Mouse (Mus musculus) liver, embryonic 11.5 days (tissue): ENCODE data around the gene Tstd2. TPM values are rescaled to one million over a fixed set of nuclear protein-coding genes. Genes with fewer than 3 reads are reported as not detected.

Source experiments
- ATAC-seq: fragments of 200-750 bp; cut with Nextera tagmentation; replicated peaks from 2 replicates; pipeline ENCODE4 v1.8.0; 2017; ENCODE audit warnings: moderate number of reproducible peaks, mild to moderate bottlenecking, moderate TSS enrichment, moderate library complexity; ENCODE audit not compliant: low FRiP score
- DNase-seq: peaks from one replicate; pipeline ENCODE4 v3.0.0-alpha.2; 2017; ENCODE audit warnings: low spot score
- H3K27ac ChIP-seq: fragments of 300-500 bp; sonication (generic); 2 replicates; pipeline ENCODE4 v1.5.1; 2014; ENCODE audit warnings: mild to moderate bottlenecking, low read depth, low read length, control low read depth
- H3K27me3 ChIP-seq: fragments of 300-500 bp; sonication (generic); replicated peaks from 2 replicates; pipeline ENCODE4 v1.6.1; 2014; ENCODE audit warnings: low read length, mixed read lengths; ENCODE audit not compliant: control insufficient read depth, insufficient read depth
- H3K36me3 ChIP-seq: fragments of 300-500 bp; sonication (generic); 2 replicates; pipeline ENCODE4 v1.6.1; 2014; ENCODE audit warnings: mild to moderate bottlenecking, low read length, moderate library complexity, mixed read lengths; ENCODE audit not compliant: control insufficient read depth, insufficient read depth
- H3K4me1 ChIP-seq: fragments of 300-500 bp; sonication (generic); replicated peaks from 2 replicates; pipeline ENCODE4 v1.6.1; 2014; ENCODE audit warnings: low read length, mixed read lengths; ENCODE audit not compliant: control insufficient read depth, insufficient read depth
- H3K4me2 ChIP-seq: fragments of 300-500 bp; sonication (generic); 2 replicates; pipeline ENCODE4 v1.6.1; 2014; ENCODE audit warnings: mild to moderate bottlenecking, control low read depth, moderate library complexity
- H3K4me3 ChIP-seq: fragments of 300-500 bp; sonication (generic); 2 replicates; pipeline ENCODE4 v1.5.1; 2014; ENCODE audit warnings: low read depth, low read length, control low read depth
- H3K9ac ChIP-seq: fragments of 300-500 bp; sonication (generic); 2 replicates; pipeline ENCODE4 v1.6.1; 2014; ENCODE audit warnings: low read depth, low read length, control low read depth
- H3K9me3 ChIP-seq: fragments of 300-500 bp; sonication (generic); 2 replicates; pipeline ENCODE4 v1.6.1; 2016; ENCODE audit warnings: low read length, inconsistent platforms, mixed read lengths; ENCODE audit not compliant: control insufficient read depth
- whole genome bisulfite sequencing: fragments of 180-500 bp; shearing (Covaris S2); extraction: QIAGEN DNeasy Blood & Tissue Kit; methylation state at CpG from one replicate; pipeline ENCODE4 v1.1.7; 2014; 5-methylcytosine and 5-hydroxymethylcytosine counted together
- polyA plus RNA-seq: library from polyadenylated mRNA; unstranded; fragments of >200 nt; fragmentation: Nextera tagmentation; extraction: Ambion mirVana; gene quantifications from 2 replicates; pipeline ENCODE4 v1.2.1, GENCODE M21; 2014

Tstd2 gene
- polyA plus RNA-seq, 1 experiment from 2014 or later: 30.8 TPM

GRCm38 (mm10) chr4:46176313-46176712 is 37.8 kb upstream of the Tstd2 start:
- ATAC-seq (no peak), DNase-seq (no peak)
- Histone ChIP-seq H3K4me2 (no peak overlapping the region), H3K27ac (no peak overlapping the region), H3K4me3 (no peak overlapping the region), H3K9ac (no peak overlapping the region), H3K4me1 (no peaks in the 10 kb centered on the region), H3K36me3 (peaks cover 33% of the 10 kb centered on the region), H3K27me3 (no peaks in the 10 kb centered on the region), H3K9me3 (no peaks in the 10 kb centered on the region)
- 73% methylated on average over 4 of the region's 4 CpGs for WGBS

DNA sequence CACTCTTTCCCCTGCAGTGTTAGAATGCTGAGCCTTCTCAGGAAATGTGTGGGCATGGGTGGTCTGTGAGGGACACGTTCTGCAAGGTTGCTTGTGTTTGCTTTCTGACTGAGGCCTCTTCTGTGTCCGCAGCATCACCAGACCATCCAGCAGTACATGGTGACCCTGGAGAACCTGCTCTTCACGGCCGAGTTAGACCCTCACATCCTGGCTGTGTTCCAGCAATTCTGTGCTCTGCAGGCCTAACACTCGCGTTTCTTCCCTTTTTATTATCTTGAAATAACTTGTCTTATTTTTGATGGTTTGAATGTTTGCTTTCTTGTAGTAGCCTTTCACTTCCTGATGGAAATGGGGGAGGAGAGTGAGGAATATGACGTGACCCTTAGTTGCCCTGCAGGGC is 33.3 kb upstream of the Tstd2 start:
- H3K4me2 ChIP-seq: no peak overlapping the region
- no peaks in the 10 kb centered on the region for H3K9me3 ChIP-seq
- DNase-seq: no peak
- no peak overlapping the region for H3K9ac ChIP-seq
- WGBS: 91% methylated on average over 7 of the region's 7 CpGs
- ATAC-seq: no peak
- no peak overlapping the region for H3K4me3 ChIP-seq
- peaks cover 51% of the 10 kb centered on the region for H3K36me3 ChIP-seq
- H3K27ac ChIP-seq: no peak overlapping the region
- H3K27me3 ChIP-seq: no peaks in the 10 kb centered on the region
- H3K4me1 ChIP-seq: no peaks in the 10 kb centered on the region

DNA sequence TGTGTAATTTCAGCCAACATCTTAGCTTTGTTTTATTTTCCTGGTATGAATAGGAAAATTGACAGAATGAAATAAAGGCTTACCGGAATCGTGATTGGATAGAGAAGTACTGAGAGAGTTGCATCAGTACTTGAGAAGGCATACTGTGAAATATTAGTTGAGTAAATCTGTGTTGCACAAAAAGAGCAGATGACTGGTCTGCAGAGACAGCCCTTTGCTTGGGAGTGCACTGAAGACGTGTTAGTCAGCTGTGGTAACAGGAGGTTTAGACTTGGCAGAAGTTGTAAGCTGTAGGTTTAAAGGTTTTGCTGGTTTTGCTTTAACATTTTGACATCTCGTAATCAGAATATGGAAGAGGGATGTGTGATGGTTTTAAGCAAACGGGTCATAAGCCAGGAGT is 27.3 kb upstream of the Tstd2 start:
- WGBS: 91% methylated on average over 5 of the region's 5 CpGs
- Histone ChIP-seq H3K4me3 (no peak overlapping the region), H3K9ac (no peak overlapping the region), H3K4me2 (no peak overlapping the region), H3K27me3 (no peaks in the 10 kb centered on the region), H3K27ac (no peak overlapping the region), H3K9me3 (no peaks in the 10 kb centered on the region), H3K36me3 (peaks cover 42% of the 10 kb centered on the region), H3K4me1 (no peaks in the 10 kb centered on the region)
- DNase-seq: no peak
- ATAC-seq: no peak

DNA sequence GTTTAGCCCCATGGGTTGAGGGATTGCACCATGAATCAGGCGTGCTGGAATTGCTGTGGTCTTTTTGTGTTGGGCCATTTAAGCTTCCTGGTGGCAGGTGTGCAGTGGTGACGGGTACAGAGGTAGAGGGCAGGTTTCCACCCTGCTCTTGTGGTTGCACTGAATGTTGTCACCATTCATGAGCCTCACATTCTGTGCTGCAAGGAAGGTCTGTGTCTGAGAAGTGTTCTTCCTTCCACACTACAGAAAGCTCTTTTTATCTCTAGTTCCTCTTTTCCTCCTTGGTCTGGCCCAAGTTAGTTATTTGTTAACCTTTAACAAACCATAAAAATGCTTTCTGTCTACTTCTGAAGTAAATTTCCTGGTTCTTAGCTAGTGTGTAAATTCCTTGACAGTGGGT is 25.5 kb upstream of the Tstd2 start:
- Histone ChIP-seq H3K9ac (no peak overlapping the region), H3K36me3 (peaks cover 32% of the 10 kb centered on the region), H3K27me3 (no peaks in the 10 kb centered on the region), H3K4me3 (no peak overlapping the region), H3K9me3 (no peaks in the 10 kb centered on the region), H3K4me2 (no peak overlapping the region), H3K27ac (no peak overlapping the region), H3K4me1 (no peaks in the 10 kb centered on the region)
- no peak for DNase-seq
- 80% methylated on average over 2 of the region's 2 CpGs for WGBS
- ATAC-seq: no peak

DNA sequence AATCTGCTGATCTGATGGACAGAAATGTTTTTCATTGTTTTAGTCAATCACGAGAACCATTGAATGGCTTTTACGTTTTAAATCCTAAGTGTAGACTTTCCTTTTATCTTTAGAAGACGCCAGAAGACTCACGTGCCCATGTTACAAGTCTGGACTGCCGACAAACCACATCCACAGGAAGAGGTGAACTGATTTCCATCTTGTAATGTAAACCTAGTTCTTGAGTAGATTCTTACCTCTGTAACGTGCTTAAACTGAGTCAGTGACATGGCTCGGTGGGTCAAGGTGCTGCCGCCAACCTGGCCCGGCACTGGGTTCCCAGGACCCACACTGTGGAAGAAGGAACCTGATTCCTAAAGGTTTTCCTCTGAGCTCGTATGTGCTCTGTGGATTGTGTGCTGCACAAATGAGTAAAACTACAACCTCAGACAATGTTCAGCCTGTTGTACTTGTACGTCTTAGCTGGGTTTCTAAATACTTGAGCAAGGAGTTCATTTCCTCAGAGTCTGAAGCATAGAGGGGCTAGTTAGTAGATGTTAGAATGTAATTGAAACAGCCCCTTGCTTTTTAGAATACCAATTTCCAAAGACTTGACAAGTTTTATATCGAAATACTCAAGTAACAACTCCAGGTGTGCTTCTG is 13.5 kb upstream of the Tstd2 start:
- no peak overlapping the region for H3K4me2 ChIP-seq
- H3K36me3 ChIP-seq: peaks cover 51% of the 10 kb centered on the region
- no peaks in the 10 kb centered on the region for H3K9me3 ChIP-seq
- no peak for DNase-seq
- H3K9ac ChIP-seq: no peak overlapping the region
- no peaks in the 10 kb centered on the region for H3K27me3 ChIP-seq
- no peak for ATAC-seq
- no peak overlapping the region for H3K27ac ChIP-seq
- no peaks in the 10 kb centered on the region for H3K4me1 ChIP-seq
- WGBS: 89% methylated on average over 12 of the region's 12 CpGs
- no peak overlapping the region for H3K4me3 ChIP-seq

- no peak overlapping the region for H3K27ac ChIP-seq
- no peak overlapping the region for H3K4me2 ChIP-seq
- no peaks in the 10 kb centered on the region for H3K27me3 ChIP-seq
- peaks cover 24% of the 10 kb centered on the region; the same call in 1 of the 2 replicates for H3K36me3 ChIP-seq
- no peak overlapping the region for H3K4me3 ChIP-seq
- no peaks in the 10 kb centered on the region for H3K9me3 ChIP-seq
- WGBS: 94% methylated on average over 1 of the region's 1 CpGs
- no peak overlapping the region for H3K9ac ChIP-seq
- ATAC-seq: no peak
- H3K4me1 ChIP-seq: no peaks in the 10 kb centered on the region; the same call in 1 of the 2 replicates
- DNase-seq: no peak
Measured at GRCm38 (mm10) chr4:46146881-46147280, 8.4 kb upstream of the Tstd2 start.

GRCm38 (mm10) chr4:46144323-46144722 is 5.8 kb upstream of the Tstd2 start:
- H3K9ac ChIP-seq: no peak overlapping the region
- DNase-seq (no peak), ATAC-seq (no peak)
- no peak overlapping the region for H3K4me3 ChIP-seq
- H3K4me2 ChIP-seq: no peak overlapping the region
- 73% methylated on average over 3 of the region's 3 CpGs for WGBS
- peaks cover 12% of the 10 kb centered on the region; the same call in 1 of the 2 replicates for H3K36me3 ChIP-seq
- H3K9me3 ChIP-seq: no peaks in the 10 kb centered on the region
- peaks cover 12% of the 10 kb centered on the region for H3K4me1 ChIP-seq
- no peak overlapping the region for H3K27ac ChIP-seq
- H3K27me3 ChIP-seq: no peaks in the 10 kb centered on the region

- no peak for DNase-seq
- peaks cover 17% of the 10 kb centered on the region for H3K4me1 ChIP-seq
- no peaks in the 10 kb centered on the region for H3K27me3 ChIP-seq
- H3K4me2 ChIP-seq: peak overlapping the region; percentile 78
- H3K9ac ChIP-seq: peak overlapping the region; percentile 88
- WGBS: 7% methylated on average over 17 of the region's 17 CpGs
- peaks cover 14% of the 10 kb centered on the region; the same call in 1 of the 2 replicates for H3K36me3 ChIP-seq
- peak overlapping the region; percentile 93 for H3K27ac ChIP-seq
- ATAC-seq: peak; percentile 64
- H3K4me3 ChIP-seq: peak overlapping the region; percentile 88
- H3K9me3 ChIP-seq: no peaks in the 10 kb centered on the region
Measured at GRCm38 (mm10) chr4:46137629-46138286, 736 bp downstream of the Tstd2 start.

GRCm38 (mm10) chr4:46131791-46132190 is 6.7 kb downstream of the Tstd2 start:
- no peak overlapping the region for H3K27ac ChIP-seq
- peaks cover 31% of the 10 kb centered on the region for H3K36me3 ChIP-seq
- no peaks in the 10 kb centered on the region for H3K27me3 ChIP-seq
- 88% methylated on average over 6 of the region's 6 CpGs for WGBS
- H3K9ac ChIP-seq: no peak overlapping the region
- no peaks in the 10 kb centered on the region for H3K9me3 ChIP-seq
- ATAC-seq: no peak
- no peak for DNase-seq
- H3K4me1 ChIP-seq: no peaks in the 10 kb centered on the region; the same call in 1 of the 2 replicates
- H3K4me3 ChIP-seq: no peak overlapping the region
- no peak overlapping the region for H3K4me2 ChIP-seq
